Mouse (Mus musculus): Measurements from ENCODE around the gene Aamp. TPM values are rescaled to one million over a fixed set of nuclear protein-coding genes. Genes with fewer than 3 reads are reported as not detected.

Aamp gene
- polyA plus RNA-seq, 1 experiment from 2014 or later: 246 TPM

GRCm38 (mm10) chr1:74271659-74272058, 12.9 kb downstream of the Aamp start:
- H3K9me3 ChIP-seq (replicated peaks): no peaks in the 10 kb centered on the region
- no peaks in the 10 kb centered on the region for H3K27me3 ChIP-seq (ENCODE audit: low read depth, poor library complexity, severe bottlenecking)
- 83% methylated on average over 4 of the region's 4 CpGs for whole genome bisulfite sequencing
- peaks cover 25% of the 10 kb centered on the region for H3K36me3 ChIP-seq
- no peak for DNase-seq (ENCODE audit: low spot score)
- H3K4me1 ChIP-seq: no peaks in the 10 kb centered on the region
- H3K4me3 ChIP-seq: no peak overlapping the region
- H3K27ac ChIP-seq (replicated peaks): no peak overlapping the region

DNA sequence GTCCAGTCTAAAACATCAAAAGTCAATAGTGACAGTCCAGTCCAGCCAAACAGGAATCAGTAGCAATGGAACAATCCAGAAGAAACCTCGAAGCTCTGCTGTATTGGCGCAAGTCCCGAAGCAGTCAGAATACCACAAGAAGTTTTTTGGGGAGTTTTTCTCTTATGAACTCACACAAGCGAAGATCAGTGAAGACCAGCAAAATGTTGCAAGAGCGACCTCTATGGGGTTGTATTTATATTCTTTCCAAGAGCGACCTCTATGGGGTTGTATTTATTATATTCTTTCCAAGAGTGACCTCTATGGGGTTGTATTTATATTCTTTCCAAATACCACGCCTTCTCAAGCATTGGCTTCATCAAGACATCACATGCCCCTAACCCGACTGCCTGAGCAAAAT, 15.8 kb downstream of the Aamp start:
- H3K9me3 ChIP-seq (replicated peaks): no peaks in the 10 kb centered on the region
- peaks cover 54% of the 10 kb centered on the region for H3K36me3 ChIP-seq
- H3K4me3 ChIP-seq: no peak overlapping the region
- no peaks in the 10 kb centered on the region for H3K27me3 ChIP-seq (ENCODE audit: low read depth, poor library complexity, severe bottlenecking)
- no peak for DNase-seq (ENCODE audit: low spot score)
- WGBS: 86% methylated on average over 8 of the region's 8 CpGs
- no peak overlapping the region for H3K27ac ChIP-seq (replicated peaks)
- H3K4me1 ChIP-seq: no peaks in the 10 kb centered on the region

GRCm38 (mm10) chr1:74262510-74262909, 22.0 kb downstream of the Aamp start:
- Histone ChIP-seq H3K36me3 (peaks cover 96% of the 10 kb centered on the region), H3K27me3 (ENCODE audit: low read depth, poor library complexity, severe bottlenecking) (no peaks in the 10 kb centered on the region)
- WGBS: 91% methylated on average over 6 of the region's 6 CpGs

GRCm38 (mm10) chr1:74256782-74257181, 27.8 kb downstream of the Aamp start:
- peaks cover 96% of the 10 kb centered on the region for H3K36me3 ChIP-seq
- DNase-seq (ENCODE audit: low spot score): no peak
- no peaks in the 10 kb centered on the region for H3K9me3 ChIP-seq (replicated peaks)
- H3K4me3 ChIP-seq: no peak overlapping the region
- no peaks in the 10 kb centered on the region for H3K27me3 ChIP-seq (ENCODE audit: low read depth, poor library complexity, severe bottlenecking)
- no peak overlapping the region for H3K27ac ChIP-seq (replicated peaks)
- 78% methylated on average over 4 of the region's 4 CpGs for WGBS
- H3K4me1 ChIP-seq: no peaks in the 10 kb centered on the region

More at GRCm38 (mm10) chr1:74262510-74262909, 22.0 kb downstream of the Aamp start:
- no peak overlapping the region for H3K4me3 ChIP-seq
- H3K27ac ChIP-seq (replicated peaks): no peak overlapping the region
- DNase-seq (ENCODE audit: low spot score): no peak
- no peaks in the 10 kb centered on the region for H3K9me3 ChIP-seq (replicated peaks)
- H3K4me1 ChIP-seq: no peaks in the 10 kb centered on the region

GRCm38 (mm10) chr1:74255704-74256345, 28.7 kb downstream of the Aamp start:
- no peak overlapping the region for H3K27ac ChIP-seq (replicated peaks)
- H3K4me1 ChIP-seq: no peaks in the 10 kb centered on the region
- WGBS: 96% methylated on average over 8 of the region's 8 CpGs
- H3K9me3 ChIP-seq (replicated peaks): no peaks in the 10 kb centered on the region
- no peaks in the 10 kb centered on the region for H3K27me3 ChIP-seq (ENCODE audit: low read depth, poor library complexity, severe bottlenecking)
- no peak for DNase-seq (ENCODE audit: low spot score)
- peaks cover 96% of the 10 kb centered on the region for H3K36me3 ChIP-seq
- no peak overlapping the region for H3K4me3 ChIP-seq

DNA sequence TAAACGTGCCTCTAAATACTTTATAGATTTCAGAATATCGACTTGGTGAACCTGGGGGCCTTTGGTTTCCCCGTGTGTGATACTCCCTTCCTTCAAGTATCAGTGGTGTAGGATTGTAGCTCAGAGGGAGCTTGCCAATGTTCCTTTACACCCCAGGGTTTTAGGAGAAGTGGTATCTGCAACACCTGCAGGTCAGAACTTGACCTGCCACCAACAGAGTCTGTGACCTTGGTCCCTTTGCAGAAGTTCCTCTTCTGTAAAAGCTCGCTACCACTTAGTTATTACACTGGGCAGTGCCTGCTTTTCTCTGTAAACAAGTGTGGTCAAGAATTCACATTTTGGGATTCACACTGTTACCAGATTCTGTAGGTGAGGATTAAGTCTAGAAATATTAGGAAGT, 34.4 kb downstream of the Aamp start:
- 93% methylated on average over 4 of the region's 4 CpGs for whole genome bisulfite sequencing
- DNase-seq (ENCODE audit: low spot score): no peak
- peaks cover 91% of the 10 kb centered on the region for H3K36me3 ChIP-seq
- no peaks in the 10 kb centered on the region for H3K9me3 ChIP-seq (replicated peaks)
- H3K4me1 ChIP-seq: no peaks in the 10 kb centered on the region
- no peaks in the 10 kb centered on the region for H3K27me3 ChIP-seq (ENCODE audit: low read depth, poor library complexity, severe bottlenecking)
- H3K4me3 ChIP-seq: no peak overlapping the region
- no peak overlapping the region for H3K27ac ChIP-seq (replicated peaks)

GRCm38 (mm10) chr1:74249331-74249980, 35.1 kb downstream of the Aamp start:
- Histone ChIP-seq H3K27me3 (ENCODE audit: low read depth, poor library complexity, severe bottlenecking) (no peaks in the 10 kb centered on the region), H3K9me3 (replicated peaks) (no peaks in the 10 kb centered on the region), H3K27ac (replicated peaks) (no peak overlapping the region), H3K36me3 (peaks cover 85% of the 10 kb centered on the region), H3K4me3 (no peak overlapping the region), H3K4me1 (no peaks in the 10 kb centered on the region)
- no peak for DNase-seq (ENCODE audit: low spot score)
- 91% methylated on average over 5 of the region's 5 CpGs for WGBS

DNA sequence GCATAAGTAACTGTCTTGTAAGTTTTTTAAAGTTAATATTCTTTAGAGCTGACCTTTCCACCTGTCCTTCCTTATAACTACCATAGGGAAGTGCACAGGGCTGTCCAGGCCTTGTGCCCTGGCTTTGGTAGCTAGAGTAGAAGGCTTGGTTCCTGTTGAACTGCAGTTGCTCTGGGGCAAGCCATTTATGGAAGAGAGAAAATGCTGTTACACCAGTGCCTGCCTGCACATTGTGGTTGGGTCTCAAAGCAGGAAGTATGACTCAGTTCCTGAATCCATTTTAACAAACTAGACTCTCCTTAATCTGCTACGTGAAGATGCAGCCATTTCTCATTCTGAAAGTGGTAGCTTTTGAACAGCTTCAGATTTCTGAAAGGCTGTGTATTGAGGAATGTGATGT, 35.7 kb downstream of the Aamp start:
- no peaks in the 10 kb centered on the region for H3K9me3 ChIP-seq (replicated peaks)
- H3K27ac ChIP-seq (replicated peaks): no peak overlapping the region
- DNase-seq (ENCODE audit: low spot score): no peak
- H3K4me1 ChIP-seq: no peaks in the 10 kb centered on the region
- WGBS: 87% methylated on average over 1 of the region's 1 CpGs
- H3K36me3 ChIP-seq: peaks cover 78% of the 10 kb centered on the region
- no peaks in the 10 kb centered on the region for H3K27me3 ChIP-seq (ENCODE audit: low read depth, poor library complexity, severe bottlenecking)
- no peak overlapping the region for H3K4me3 ChIP-seq

GRCm38 (mm10) chr1:74245525-74245924, 39.0 kb downstream of the Aamp start:
- Histone ChIP-seq H3K4me3 (no peak overlapping the region), H3K4me1 (no peaks in the 10 kb centered on the region; the same call in 1 of the 2 replicates), H3K36me3 (peaks cover 59% of the 10 kb centered on the region), H3K27ac (replicated peaks) (no peak overlapping the region), H3K9me3 (replicated peaks) (no peaks in the 10 kb centered on the region), H3K27me3 (ENCODE audit: low read depth, poor library complexity, severe bottlenecking) (no peaks in the 10 kb centered on the region)
- WGBS: 84% methylated on average over 2 of the region's 2 CpGs
- DNase-seq (ENCODE audit: low spot score): no peak

- no peak overlapping the region for H3K4me3 ChIP-seq
- 95% methylated on average over 4 of the region's 4 CpGs for WGBS
- H3K27ac ChIP-seq (replicated peaks): no peak overlapping the region
- DNase-seq (ENCODE audit: low spot score): no peak
- no peaks in the 10 kb centered on the region for H3K27me3 ChIP-seq (ENCODE audit: low read depth, poor library complexity, severe bottlenecking)
- peaks cover 29% of the 10 kb centered on the region for H3K4me1 ChIP-seq
- no peaks in the 10 kb centered on the region for H3K9me3 ChIP-seq (replicated peaks)
- H3K36me3 ChIP-seq: peaks cover 16% of the 10 kb centered on the region
Measured at GRCm38 (mm10) chr1:74240832-74241231, 43.7 kb downstream of the Aamp start.

DNA sequence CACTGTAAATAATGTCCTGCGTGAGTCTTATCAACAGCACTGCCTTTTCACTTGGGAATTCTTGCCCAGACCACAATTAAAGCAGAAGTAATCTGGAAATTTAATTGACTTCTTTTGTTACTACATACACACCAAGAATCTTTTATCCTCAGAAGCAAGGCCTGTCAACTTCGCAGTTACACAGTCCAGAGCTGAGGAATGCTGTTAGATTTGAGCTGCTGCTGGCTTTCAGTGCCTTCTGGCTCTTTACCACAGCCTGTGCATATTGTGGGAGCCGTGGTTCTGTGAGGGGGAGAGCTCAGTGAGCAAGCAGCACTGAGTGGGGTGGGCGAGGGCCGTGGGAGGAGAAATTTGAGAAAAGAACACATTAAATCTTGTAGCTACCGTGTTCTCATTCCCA, 44.2 kb downstream of the Aamp start:
- no peak overlapping the region for H3K27ac ChIP-seq (replicated peaks)
- DNase-seq (ENCODE audit: low spot score): no peak
- 89% methylated on average over 6 of the region's 6 CpGs for WGBS

DNA sequence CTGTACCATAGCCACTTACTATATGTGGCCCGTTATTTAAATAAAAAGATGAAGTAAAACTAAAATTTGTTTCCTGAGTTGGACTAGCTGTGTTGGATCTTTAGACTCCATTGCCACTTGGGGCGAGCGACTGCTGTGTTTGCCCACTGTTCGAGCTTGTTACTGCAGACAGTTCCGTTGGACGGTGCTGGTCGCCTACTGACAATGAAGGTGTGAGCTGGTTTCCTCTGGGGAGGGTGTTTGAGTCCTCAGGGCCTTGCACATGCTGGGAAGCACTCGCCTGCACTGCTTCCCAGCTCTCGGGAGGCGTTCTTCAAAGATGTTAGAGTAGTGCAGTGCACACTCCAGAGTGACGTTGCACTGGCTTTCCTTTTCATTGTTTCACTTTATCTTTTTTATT, 44.9 kb downstream of the Aamp start:
- Histone ChIP-seq H3K4me1 (peaks cover 29% of the 10 kb centered on the region), H3K36me3 (peaks cover 15% of the 10 kb centered on the region; the same call in 1 of the 2 replicates), H3K9me3 (replicated peaks) (no peaks in the 10 kb centered on the region), H3K27ac (replicated peaks) (no peak overlapping the region), H3K4me3 (peak overlapping the region; percentile 14; the same call in 1 of the 2 replicates), H3K27me3 (ENCODE audit: low read depth, poor library complexity, severe bottlenecking) (no peaks in the 10 kb centered on the region)
- no peak for DNase-seq (ENCODE audit: low spot score)
- 75% methylated on average over 11 of the region's 11 CpGs for WGBS

More for the DNA sequence above, 44.2 kb downstream of the Aamp start:
- Histone ChIP-seq H3K27me3 (ENCODE audit: low read depth, poor library complexity, severe bottlenecking) (no peaks in the 10 kb centered on the region), H3K9me3 (replicated peaks) (no peaks in the 10 kb centered on the region), H3K4me3 (no peak overlapping the region), H3K36me3 (peaks cover 15% of the 10 kb centered on the region; the same call in 1 of the 2 replicates), H3K4me1 (peaks cover 29% of the 10 kb centered on the region)

DNA sequence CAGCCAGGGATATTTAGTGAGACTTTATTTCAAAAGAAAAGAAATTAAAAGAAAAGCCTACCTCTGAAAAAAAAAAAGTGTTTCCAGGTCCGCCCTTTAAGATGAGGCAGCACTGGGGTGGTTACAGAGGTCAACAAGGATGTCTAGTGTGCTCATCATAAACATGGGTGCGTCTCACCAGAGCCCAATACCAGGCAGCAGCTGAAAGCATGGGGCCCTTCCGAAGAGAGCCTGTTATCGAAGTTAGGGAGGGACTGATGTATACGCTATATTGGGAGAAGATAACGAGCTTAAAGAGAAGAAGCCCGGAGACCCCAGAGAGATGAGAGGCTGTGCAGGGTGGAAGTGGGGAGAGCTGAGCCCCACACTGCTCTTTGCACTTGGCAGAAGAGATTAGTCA, 45.4 kb downstream of the Aamp start:
- H3K4me1 ChIP-seq: peaks cover 29% of the 10 kb centered on the region
- peaks cover 15% of the 10 kb centered on the region; the same call in 1 of the 2 replicates for H3K36me3 ChIP-seq
- no peak for DNase-seq (ENCODE audit: low spot score)
- WGBS: 79% methylated on average over 7 of the region's 7 CpGs
- H3K9me3 ChIP-seq (replicated peaks): no peaks in the 10 kb centered on the region
- no peak overlapping the region for H3K27ac ChIP-seq (replicated peaks)
- peak overlapping the region; percentile 14; the same call in 1 of the 2 replicates for H3K4me3 ChIP-seq
- no peaks in the 10 kb centered on the region for H3K27me3 ChIP-seq (ENCODE audit: low read depth, poor library complexity, severe bottlenecking)

All from midbrain, embryonic 10.5 days (tissue).